Mouse (Mus musculus) midbrain, embryonic 12.5 days (tissue): ENCODE measurements around the gene Cdk11b. TPM values are rescaled to one million over a fixed set of nuclear protein-coding genes. Genes with fewer than 3 reads are reported as not detected.
A peak's percentile ranks its signal among the peaks of the same experiment; 100 is the strongest.

Experiments used
- ATAC-seq: fragments of 200-750 bp; cut with Nextera tagmentation; 2 replicates; pipeline ENCODE4 v1.8.0; 2017; ENCODE audit warnings: low read depth, moderate TSS enrichment, moderate library complexity; ENCODE audit not compliant: low FRiP score
- H3K27ac ChIP-seq: fragments of 300-500 bp; sonication (generic); replicated peaks from 2 replicates; pipeline ENCODE4 v1.5.1; 2016; ENCODE audit warnings: mild to moderate bottlenecking
- H3K27me3 ChIP-seq: fragments of 300-500 bp; sonication (generic); 2 replicates; pipeline ENCODE4 v1.6.1; 2016; ENCODE audit warnings: mild to moderate bottlenecking
- H3K36me3 ChIP-seq: fragments of 300-500 bp; sonication (generic); 2 replicates; pipeline ENCODE4 v1.6.1; 2016
- H3K4me1 ChIP-seq: fragments of 300-500 bp; sonication (generic); 2 replicates; pipeline ENCODE4 v1.6.1; 2016
- H3K4me2 ChIP-seq: fragments of 300-500 bp; sonication (generic); replicated peaks from 2 replicates; pipeline ENCODE4 v1.6.1; 2016; ENCODE audit warnings: mild to moderate bottlenecking, moderate library complexity
- H3K4me3 ChIP-seq: fragments of 300-500 bp; sonication (generic); 2 replicates; pipeline ENCODE4 v1.5.1; 2016; ENCODE audit warnings: mild to moderate bottlenecking
- H3K9ac ChIP-seq: fragments of 300-500 bp; sonication (generic); replicated peaks from 2 replicates; pipeline ENCODE4 v1.6.1; 2016; ENCODE audit warnings: mild to moderate bottlenecking, moderate library complexity
- H3K9me3 ChIP-seq: fragments of 300-500 bp; sonication (generic); 2 replicates; pipeline ENCODE4 v1.6.1; 2016; ENCODE audit warnings: mild to moderate bottlenecking
- WGBS: fragments of 180-500 bp; shearing (Covaris S2); methylation state at CpG from one replicate; pipeline ENCODE4 v1.1.7; 2016; 5-methylcytosine and 5-hydroxymethylcytosine counted together
- polyA plus RNA-seq: library from polyadenylated mRNA; unstranded; fragments of >200 nt; fragmentation: Nextera tagmentation; extraction: Ambion mirVana; gene quantifications from 2 replicates; pipeline ENCODE4 v1.2.1, GENCODE M21; 2016

The Cdk11b gene
- 84.0 and 84.9 TPM in 2 replicates for polyA plus RNA-seq

DNA sequence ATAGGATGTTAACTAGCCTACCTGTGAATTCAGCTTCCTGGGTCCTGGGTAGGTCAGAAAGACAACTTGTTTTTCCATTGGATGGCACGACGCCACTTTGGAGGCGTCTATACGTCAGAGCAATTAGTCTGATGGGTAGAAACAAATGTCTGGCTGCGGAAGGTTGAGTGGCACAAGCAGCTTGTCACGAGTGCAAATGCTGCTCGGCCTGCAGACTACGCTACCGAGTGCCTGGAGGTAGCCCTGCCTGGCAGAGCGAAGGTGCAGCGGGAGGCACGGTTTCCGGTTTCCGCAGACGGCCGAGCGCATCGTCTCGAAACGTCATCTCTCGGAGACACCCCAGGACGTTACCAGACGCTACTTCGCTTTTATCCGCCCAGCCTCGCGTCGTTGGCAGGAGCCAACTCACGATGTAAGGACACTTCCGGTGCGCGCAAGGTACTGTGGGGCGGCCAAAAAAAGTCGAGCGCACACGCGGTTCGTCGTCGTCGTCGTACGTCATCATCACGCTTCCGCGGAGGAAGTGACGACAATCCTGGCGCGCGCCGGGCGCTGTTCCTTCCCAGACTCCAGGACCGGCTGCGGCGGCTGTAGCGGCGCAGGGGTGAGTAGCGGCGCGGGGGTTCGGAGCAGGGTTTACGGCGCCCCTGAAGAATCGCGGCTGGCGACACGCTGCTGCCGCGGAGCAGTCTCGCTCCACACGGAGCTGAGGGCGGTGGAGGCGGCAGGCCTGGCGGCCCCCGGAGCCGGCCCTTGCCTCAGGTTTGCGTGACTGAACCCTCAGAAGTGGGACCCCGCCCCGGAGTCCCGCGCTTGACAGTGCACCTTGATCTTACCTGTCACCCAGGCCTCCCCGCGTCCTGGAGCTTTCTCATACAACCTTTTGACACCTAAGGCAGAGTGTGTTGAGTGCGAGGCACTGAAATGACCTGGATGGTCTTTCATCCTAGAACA, at the start of gene Cdk11b:
TSS of gene Cdk11b (plus strand) at position 517 of the 954 bp plus-strand sequence.
- H3K9me3 ChIP-seq = no peaks in the 10 kb centered on the region
- H3K9ac ChIP-seq = peak within 1 kb of the TSS; percentile 82
- WGBS = under 1% methylated on average over 84 of the region's 84 CpGs
- H3K4me2 ChIP-seq = peak within 1 kb of the TSS; percentile 75
- H3K27ac ChIP-seq = peak within 1 kb of the TSS; percentile 78
- H3K4me1 ChIP-seq = peaks cover 12% of the 10 kb centered on the region
- peak; percentile 100 for ATAC-seq
- peaks cover 41% of the 10 kb centered on the region for H3K36me3 ChIP-seq
- no peaks in the 10 kb centered on the region for H3K27me3 ChIP-seq
- peak within 1 kb of the TSS; percentile 93 for H3K4me3 ChIP-seq

DNA sequence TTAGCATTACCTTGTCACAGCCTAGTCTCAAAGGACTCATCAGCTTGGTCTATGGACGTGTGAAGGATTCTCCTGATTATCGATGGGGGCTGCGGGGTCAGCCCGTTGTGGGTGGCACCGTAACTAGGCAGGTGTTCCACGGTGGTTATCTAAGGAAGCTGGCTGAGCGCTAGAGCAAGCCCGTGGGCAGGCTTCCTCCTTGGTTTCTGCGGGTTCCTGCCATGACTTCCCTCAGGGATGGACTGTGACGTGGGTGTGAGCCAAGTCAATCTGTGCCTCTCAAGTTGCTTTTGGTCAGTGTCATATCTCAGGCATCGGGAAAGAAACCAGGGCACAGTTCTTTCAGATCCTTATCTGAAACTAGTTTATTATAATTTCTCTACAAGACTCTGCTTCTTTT, 49.7 kb upstream of the Cdk11b start:
- no peak overlapping the region for H3K4me3 ChIP-seq
- no peaks in the 10 kb centered on the region for H3K27me3 ChIP-seq
- no peak overlapping the region for H3K9ac ChIP-seq
- H3K27ac ChIP-seq = no peak overlapping the region
- H3K36me3 ChIP-seq = peaks cover 34% of the 10 kb centered on the region
- no peak overlapping the region for H3K4me2 ChIP-seq
- 0 out of 2 replicates have a peak, but pooled peaks cover 4% of the 10 kb centered on the region for H3K4me1 ChIP-seq
- H3K9me3 ChIP-seq = no peaks in the 10 kb centered on the region
- 90% methylated on average over 11 of the region's 11 CpGs for WGBS
- ATAC-seq = no peak

DNA sequence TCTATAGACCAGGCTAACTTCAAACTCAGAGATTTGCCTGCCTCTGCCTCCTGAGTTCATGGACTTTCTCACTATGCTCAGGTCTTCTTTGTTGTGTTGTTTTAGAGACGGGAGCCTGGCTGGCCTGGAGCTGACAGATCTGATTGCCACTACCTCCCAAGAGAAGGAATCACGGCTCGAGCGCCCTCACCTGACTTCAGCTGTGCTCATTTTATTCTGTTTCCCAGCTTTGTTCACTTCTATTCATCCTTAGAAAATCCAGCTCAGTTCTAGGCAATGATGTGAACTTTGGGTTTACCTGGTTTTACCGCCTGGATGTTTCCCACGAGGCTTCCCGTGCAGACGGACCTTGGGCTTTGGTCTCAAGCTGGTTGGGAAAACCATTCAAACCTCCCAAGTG, 49.1 kb upstream of the Cdk11b start:
- Histone ChIP-seq H3K27ac (no peak overlapping the region), H3K4me2 (no peak overlapping the region), H3K27me3 (no peaks in the 10 kb centered on the region), H3K4me3 (no peak overlapping the region), H3K4me1 (0 out of 2 replicates have a peak, but pooled peaks cover 4% of the 10 kb centered on the region), H3K9me3 (no peaks in the 10 kb centered on the region), H3K36me3 (peaks cover 34% of the 10 kb centered on the region), H3K9ac (no peak overlapping the region)
- ATAC-seq = no peak
- WGBS = 84% methylated on average over 8 of the region's 8 CpGs

DNA sequence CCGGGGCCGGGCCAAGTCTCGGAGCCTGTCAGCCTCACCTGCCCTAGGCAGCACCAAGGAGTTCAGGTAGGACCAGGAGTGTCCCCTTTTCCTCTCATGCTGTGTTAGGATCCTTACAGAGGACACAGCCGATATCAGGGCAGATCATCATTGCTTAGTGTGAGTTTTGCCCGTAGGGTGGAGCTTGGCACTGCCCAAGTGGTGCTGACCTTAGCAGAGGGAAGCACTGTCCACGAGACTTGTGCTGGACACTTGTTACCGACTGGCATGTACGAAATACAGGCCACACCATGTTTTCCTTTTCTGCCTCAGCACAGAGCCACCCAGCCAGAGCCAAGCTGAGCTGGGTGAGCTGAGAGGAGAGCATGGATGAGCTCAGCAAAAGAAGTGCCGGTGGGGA, 47.5 kb upstream of the Cdk11b start:
- H3K36me3 ChIP-seq = peaks cover 37% of the 10 kb centered on the region
- H3K27ac ChIP-seq = no peak overlapping the region
- H3K4me1 ChIP-seq = no peaks in the 10 kb centered on the region
- H3K27me3 ChIP-seq = no peaks in the 10 kb centered on the region
- H3K9me3 ChIP-seq = no peaks in the 10 kb centered on the region
- WGBS = 94% methylated on average over 9 of the region's 9 CpGs
- H3K4me2 ChIP-seq = no peak overlapping the region
- ATAC-seq = no peak
- H3K9ac ChIP-seq = no peak overlapping the region
- no peak overlapping the region for H3K4me3 ChIP-seq

DNA sequence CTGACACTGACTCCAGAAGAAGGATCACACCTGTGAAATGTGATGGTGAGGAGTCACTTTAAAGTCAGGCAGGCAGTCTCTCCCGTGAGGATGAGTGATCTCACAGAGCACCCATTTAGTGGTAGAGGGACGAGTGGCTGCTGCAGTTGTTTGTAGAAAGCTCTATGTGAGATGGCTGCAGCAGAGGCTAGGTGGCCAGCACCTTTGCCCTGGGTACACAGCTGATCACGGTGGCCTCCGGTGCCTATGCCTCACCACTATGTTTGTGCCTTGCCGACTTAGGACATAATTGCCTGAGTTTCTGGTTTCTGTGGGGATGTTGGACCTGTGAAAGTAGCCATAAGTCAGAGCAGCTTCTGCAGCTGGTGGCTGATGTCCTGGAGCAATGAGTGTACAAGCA, 46.9 kb upstream of the Cdk11b start:
- peaks cover 43% of the 10 kb centered on the region for H3K36me3 ChIP-seq
- no peaks in the 10 kb centered on the region for H3K9me3 ChIP-seq
- H3K9ac ChIP-seq = no peak overlapping the region
- no peak overlapping the region for H3K4me3 ChIP-seq
- no peaks in the 10 kb centered on the region for H3K27me3 ChIP-seq
- H3K4me2 ChIP-seq = no peak overlapping the region
- no peak overlapping the region for H3K27ac ChIP-seq
- no peaks in the 10 kb centered on the region for H3K4me1 ChIP-seq
- no peak for ATAC-seq
- WGBS = 91% methylated on average over 5 of the region's 5 CpGs

DNA sequence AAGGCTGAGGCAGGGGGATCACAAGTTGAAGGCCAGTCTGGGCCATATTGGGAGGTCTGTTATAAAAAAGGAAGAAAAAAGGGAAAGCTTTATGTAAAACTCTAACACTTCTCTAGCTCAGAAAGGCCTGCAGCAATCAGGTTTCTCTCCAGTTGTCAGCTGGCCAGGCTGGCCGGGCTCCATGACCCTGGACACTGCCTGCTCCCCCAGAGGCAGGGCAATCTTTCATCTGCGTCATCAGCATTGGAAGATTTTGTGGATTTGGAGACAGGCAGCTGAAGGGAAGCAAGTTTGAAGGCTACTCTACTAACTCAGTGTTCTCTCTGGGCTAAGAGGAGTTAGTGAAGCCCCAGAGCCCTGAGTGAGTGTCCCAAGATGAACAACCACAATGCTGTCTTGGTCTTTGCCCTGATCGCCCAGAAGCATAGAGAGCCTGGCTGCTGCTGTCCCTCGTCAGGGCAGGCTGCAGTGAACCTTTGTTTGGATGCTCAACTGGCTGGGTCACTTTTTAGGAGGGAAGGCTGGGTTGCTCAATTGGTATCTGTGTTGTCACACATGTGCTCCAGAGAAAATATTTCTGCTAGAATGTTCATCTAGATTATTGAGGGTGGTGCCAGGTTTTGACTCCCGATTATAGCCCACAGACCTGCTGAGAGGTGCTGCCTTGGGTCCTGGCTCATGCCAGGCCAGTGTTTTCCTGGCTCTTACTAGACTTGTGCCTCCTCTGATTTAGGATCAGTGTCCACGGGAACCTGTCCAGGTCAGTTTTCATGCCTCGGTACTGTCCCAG, 46.1 kb upstream of the Cdk11b start:
- 93% methylated on average over 7 of the region's 7 CpGs for WGBS
- Histone ChIP-seq H3K27me3 (no peaks in the 10 kb centered on the region), H3K27ac (no peak overlapping the region), H3K4me1 (no peaks in the 10 kb centered on the region), H3K9me3 (no peaks in the 10 kb centered on the region), H3K4me2 (no peak overlapping the region), H3K4me3 (no peak overlapping the region), H3K9ac (no peak overlapping the region), H3K36me3 (peaks cover 49% of the 10 kb centered on the region)
- no peak for ATAC-seq

DNA sequence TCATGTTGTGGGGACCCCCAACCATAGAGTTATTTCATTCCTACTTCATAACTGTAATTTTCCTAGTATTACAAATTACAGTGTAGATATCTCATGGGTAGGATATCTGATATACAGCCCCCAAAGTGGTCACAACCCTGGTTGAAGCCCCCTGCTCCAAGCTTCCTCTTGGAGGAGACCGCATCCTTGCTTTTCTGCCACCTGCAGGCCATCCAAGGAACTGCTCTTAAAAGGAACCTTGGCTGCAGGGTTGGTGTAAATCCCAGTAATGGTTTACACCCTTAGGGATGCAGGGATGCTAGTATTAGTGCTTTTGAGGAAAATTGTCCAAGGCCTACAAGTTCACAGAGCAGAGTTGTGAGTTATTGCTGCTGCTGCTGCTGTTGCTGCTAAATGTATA, 44.2 kb upstream of the Cdk11b start:
- Histone ChIP-seq H3K27me3 (no peaks in the 10 kb centered on the region), H3K4me1 (no peaks in the 10 kb centered on the region), H3K4me2 (no peak overlapping the region), H3K9ac (no peak overlapping the region), H3K9me3 (no peaks in the 10 kb centered on the region), H3K4me3 (no peak overlapping the region), H3K27ac (no peak overlapping the region), H3K36me3 (peaks cover 68% of the 10 kb centered on the region)
- WGBS = 27% methylated on average over 1 of the region's 1 CpGs
- ATAC-seq = no peak

DNA sequence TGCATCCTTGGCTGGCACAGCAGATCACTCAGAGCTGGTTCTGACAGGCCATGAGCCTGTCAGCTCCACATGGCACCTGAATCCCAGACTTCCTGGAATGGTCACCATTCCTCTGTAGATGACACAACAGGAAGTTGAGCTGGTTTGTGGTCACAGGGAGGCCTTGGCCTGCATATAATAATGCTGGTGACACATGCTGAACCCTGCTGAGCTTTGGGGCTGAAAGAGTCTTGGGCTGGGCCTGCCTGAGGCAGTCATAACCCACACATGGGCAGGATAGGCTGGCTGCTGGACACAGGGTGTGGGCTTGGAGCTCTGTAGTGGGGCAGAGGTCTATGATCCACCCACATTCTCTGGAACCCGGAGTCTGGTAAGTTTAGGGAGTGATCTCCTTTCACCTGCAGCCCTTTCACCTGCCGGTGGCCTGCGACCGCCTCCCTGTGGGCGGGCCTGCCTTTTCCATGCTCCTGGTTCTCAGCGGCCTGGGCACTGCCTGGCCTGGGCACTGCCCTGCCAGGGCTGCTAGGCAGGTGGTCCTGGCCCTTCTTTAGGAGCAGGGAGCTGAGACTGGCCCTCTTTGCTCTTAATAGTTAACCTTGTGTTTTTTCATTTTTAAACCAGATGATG, 42.3 kb upstream of the Cdk11b start:
- WGBS = 93% methylated on average over 6 of the region's 6 CpGs
- Histone ChIP-seq H3K4me2 (no peak overlapping the region), H3K36me3 (peaks cover 69% of the 10 kb centered on the region), H3K27ac (no peak overlapping the region), H3K9ac (0 out of 2 replicates have a peak overlapping the region, but pooled peaks have one; percentile 4), H3K27me3 (no peaks in the 10 kb centered on the region), H3K9me3 (no peaks in the 10 kb centered on the region), H3K4me3 (no peak overlapping the region), H3K4me1 (no peaks in the 10 kb centered on the region)
- no peak for ATAC-seq

DNA sequence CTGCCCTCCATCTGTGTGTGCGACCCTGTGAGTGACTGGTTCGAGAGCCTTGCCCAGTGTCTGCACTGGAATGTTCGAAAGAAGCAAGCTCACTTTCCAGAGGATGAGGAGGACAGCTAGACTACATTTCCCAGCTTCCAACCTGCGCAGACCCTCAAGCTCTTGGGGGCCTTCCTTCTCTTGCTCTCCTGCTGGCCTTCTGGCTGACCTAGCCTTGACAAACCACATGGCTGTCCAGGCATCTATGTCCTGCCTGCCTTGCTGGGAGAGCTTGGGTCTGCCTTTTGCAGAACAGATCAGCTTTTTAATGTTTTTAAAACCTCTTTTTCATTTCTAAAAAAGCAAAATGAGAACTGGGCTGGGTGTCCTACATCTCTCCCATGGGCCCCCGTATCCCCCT, 35.3 kb upstream of the Cdk11b start:
- no peak overlapping the region for H3K4me2 ChIP-seq
- no peaks in the 10 kb centered on the region for H3K9me3 ChIP-seq
- peaks cover 60% of the 10 kb centered on the region for H3K36me3 ChIP-seq
- H3K27ac ChIP-seq = no peak overlapping the region
- WGBS = 91% methylated on average over 5 of the region's 5 CpGs
- no peaks in the 10 kb centered on the region for H3K4me1 ChIP-seq
- no peak overlapping the region for H3K9ac ChIP-seq
- no peaks in the 10 kb centered on the region for H3K27me3 ChIP-seq
- ATAC-seq = no peak
- H3K4me3 ChIP-seq = no peak overlapping the region

DNA sequence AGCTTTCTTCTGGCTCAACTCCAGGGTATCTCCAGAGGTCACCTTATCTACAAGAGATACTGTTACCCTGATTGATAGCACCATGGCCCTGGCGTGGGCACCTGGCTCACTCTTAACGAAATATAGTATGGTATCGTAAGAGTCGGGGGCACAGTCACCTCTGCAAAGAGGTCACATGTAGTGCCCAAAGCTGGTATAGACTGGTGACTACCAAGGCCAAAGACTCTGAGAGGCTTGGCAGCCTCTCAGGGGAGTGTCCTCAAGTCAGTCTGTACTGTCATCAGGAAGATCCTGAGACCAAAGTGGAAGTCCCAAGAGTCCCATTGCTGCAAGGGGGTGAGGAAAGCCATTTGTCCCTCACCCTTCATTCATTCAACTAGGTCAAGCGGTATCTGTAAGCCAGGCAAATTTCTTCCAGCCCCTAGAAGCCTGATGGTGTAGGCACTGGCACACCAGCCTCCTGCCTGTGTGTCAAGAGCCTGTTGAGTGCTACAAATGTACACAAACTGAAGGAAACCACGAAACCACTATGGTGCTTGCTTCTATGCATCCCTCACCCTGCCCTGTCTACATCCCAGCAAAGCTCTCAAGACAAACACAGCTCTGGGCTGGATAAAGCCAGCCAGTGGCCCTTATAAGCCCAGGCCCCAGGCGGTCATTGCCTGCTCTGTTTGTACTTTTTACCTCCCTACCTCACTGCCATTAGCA, 33.5 kb upstream of the Cdk11b start:
- H3K27me3 ChIP-seq = no peaks in the 10 kb centered on the region

DNA sequence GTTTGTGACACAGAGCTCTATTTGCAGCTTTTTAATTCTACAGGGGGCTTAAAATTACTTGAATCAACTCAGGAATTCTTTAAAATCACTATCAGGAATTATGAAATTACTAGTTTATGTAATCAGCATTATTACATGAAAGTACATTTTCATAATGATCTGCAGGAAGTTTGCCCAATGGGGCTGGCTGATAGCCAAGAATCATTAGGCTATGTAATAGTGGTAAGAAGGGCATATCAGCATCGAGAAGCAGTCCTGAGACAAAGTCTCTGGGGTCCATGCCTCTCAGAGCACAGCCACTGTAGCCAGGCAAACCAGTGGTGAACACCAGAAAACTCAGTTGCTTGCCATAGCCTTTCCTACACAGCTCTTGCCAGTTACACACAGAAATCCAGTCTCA, 30.9 kb upstream of the Cdk11b start:
- no peaks in the 10 kb centered on the region for H3K27me3 ChIP-seq
- H3K4me2 ChIP-seq = no peak overlapping the region
- H3K27ac ChIP-seq = no peak overlapping the region
- no peaks in the 10 kb centered on the region for H3K4me1 ChIP-seq
- H3K36me3 ChIP-seq = peaks cover 19% of the 10 kb centered on the region
- no peak overlapping the region for H3K9ac ChIP-seq
- H3K4me3 ChIP-seq = no peak overlapping the region
- WGBS = 65% methylated on average over 1 of the region's 1 CpGs
- ATAC-seq = no peak
- H3K9me3 ChIP-seq = no peaks in the 10 kb centered on the region

More for the DNA sequence above, 33.5 kb upstream of the Cdk11b start:
- Histone ChIP-seq H3K9ac (no peak overlapping the region), H3K4me3 (no peak overlapping the region), H3K9me3 (no peaks in the 10 kb centered on the region), H3K27ac (no peak overlapping the region), H3K36me3 (peaks cover 42% of the 10 kb centered on the region), H3K4me1 (no peaks in the 10 kb centered on the region), H3K4me2 (no peak overlapping the region)
- 91% methylated on average over 7 of the region's 7 CpGs for WGBS
- ATAC-seq = no peak
